Mouse (Mus musculus) cortical plate, adult 2 months (tissue): Measurements from ENCODE around the gene Cbx7. TPM values are rescaled to one million over a fixed set of nuclear protein-coding genes. Genes with fewer than 3 reads are reported as not detected.

Source experiments
- H3K27ac ChIP-seq: fragments of 200-500 bp; 2 replicates; pipeline ENCODE4 v1.5.1; 2012; ENCODE audit warnings: low read length, control low read depth, inconsistent platforms; ENCODE audit not compliant: insufficient read depth
- H3K4me1 ChIP-seq: fragments of 200-500 bp; 2 replicates; pipeline ENCODE4 v1.6.1; 2011; ENCODE audit warnings: low read length; ENCODE audit not compliant: control insufficient read depth, insufficient read depth
- H3K4me3 ChIP-seq: fragments of 200-500 bp; 2 replicates; pipeline ENCODE4 v1.5.1; 2011; ENCODE audit warnings: mild to moderate bottlenecking, low read length, control low read depth; ENCODE audit not compliant: insufficient read depth
- CTCF ChIP-seq: fragments of 200-500 bp; IDR thresholded peaks from 2 replicates; pipeline ENCODE4 v1.5.1; 2011; ENCODE audit warnings: mild to moderate bottlenecking, control low read depth, low read length; ENCODE audit not compliant: insufficient read depth; ENCODE audit errors: extremely low read depth
- POLR2A ChIP-seq: fragments of 200-500 bp; IDR thresholded peaks from 2 replicates; pipeline ENCODE4 v1.6.1; 2011; ENCODE audit warnings: mild to moderate bottlenecking, low read length, control low read depth; ENCODE audit not compliant: insufficient read depth; ENCODE audit errors: extremely low read depth
- polyA plus RNA-seq: library from polyadenylated mRNA; depleted of rRNA; stranded (reverse); fragments of >200 nt; gene quantifications from 2 replicates; pipeline ENCODE4 v1.2.3, GENCODE M21; 2012; rRNA removed

Cbx7 gene
- polyA plus RNA-seq, 1 experiment: 58.4 TPM

DNA sequence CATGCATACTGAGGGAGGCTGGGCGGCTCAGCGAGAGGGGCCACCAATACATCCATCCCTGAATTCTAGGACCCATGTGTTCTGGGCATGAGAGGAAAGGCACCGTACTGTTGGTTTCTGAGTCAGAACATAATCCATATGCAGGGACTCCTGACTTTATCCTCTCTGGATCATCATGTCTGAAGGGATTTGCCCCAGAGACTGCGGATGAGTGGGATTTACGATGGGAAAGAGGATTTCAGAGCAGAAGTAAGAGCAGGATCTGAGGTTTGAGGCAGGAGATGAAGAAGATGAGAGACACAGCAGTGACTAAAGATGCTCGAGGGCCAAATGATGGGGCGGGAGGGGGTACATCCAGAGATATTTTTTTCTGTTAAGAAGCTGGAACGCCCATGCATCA lies 97.4 kb downstream of the Cbx7 start:
- H3K4me1 ChIP-seq: no peaks in the 10 kb centered on the region
- H3K27ac ChIP-seq: no peak overlapping the region
- no peak for TF ChIP-seq CTCF
- TF ChIP-seq POLR2A: no peak
- H3K4me3 ChIP-seq: no peak overlapping the region

DNA sequence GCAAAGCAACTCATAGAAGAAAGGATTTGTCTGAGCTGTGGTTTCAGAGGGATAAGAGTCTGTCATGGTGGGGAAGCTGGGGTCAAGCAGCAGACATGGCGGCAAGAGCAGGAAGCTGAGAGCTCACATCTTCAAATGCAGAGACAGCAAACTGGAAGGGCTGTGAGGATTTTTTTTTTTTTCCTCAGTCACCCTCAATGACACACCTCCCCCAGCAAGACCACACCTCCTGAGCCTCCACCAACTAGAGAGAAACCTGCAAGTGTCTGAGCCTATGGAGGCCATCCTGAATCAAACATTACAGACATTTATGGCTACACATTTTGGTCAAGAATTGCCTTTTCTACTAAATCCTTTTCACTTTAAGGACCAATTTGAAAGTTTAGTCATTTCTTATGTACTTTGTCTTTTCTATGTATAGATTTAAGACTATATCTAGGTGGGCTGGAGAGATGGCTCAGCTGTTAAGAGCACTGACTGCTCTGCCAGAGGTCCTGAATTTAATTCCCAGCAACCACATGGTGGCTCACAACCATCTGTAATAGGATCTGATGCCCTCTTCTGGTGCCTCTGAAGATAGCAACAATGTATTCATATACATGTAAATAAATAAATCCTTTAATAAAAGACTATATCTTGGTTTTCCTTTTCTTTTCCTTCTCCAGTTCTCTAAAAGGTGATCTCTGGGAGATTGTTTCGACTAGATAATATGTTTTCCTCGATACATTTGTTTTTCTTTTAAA lies 103.5 kb downstream of the Cbx7 start:
- Histone ChIP-seq H3K4me3 (no peak overlapping the region), H3K27ac (no peak overlapping the region), H3K4me1 (no peaks in the 10 kb centered on the region)
- TF ChIP-seq CTCF: no peak
- no peak for TF ChIP-seq POLR2A

Other genes with a start within 250 kb of the Cbx7 start
- gene Sun2, start 228.6 kb downstream of the Cbx7 start, polyA plus RNA-seq: 29.7 and 32.0 TPM in 2 replicates
- 71.5 and 72.4 TPM in 2 replicates for gene Dnal4, start 193.3 kb downstream of the Cbx7 start, polyA plus RNA-seq
- gene Nptxr, start 166.4 kb downstream of the Cbx7 start, polyA plus RNA-seq: 293 and 298 TPM in 2 replicates
- 2.4 and 3.0 TPM in 2 replicates for gene Npcd, start 136.9 kb downstream of the Cbx7 start, polyA plus RNA-seq
- gene Cbx6, start 136.4 kb downstream of the Cbx7 start, polyA plus RNA-seq: 295 and 320 TPM in 2 replicates
- 6.7 and 7.5 TPM in 2 replicates for gene Apobec3, start 79.5 kb downstream of the Cbx7 start, polyA plus RNA-seq
- 32.2 and 34.5 TPM in 2 replicates for gene Pdgfb, start 43.9 kb upstream of the Cbx7 start, polyA plus RNA-seq
- 354 and 372 TPM in 2 replicates for gene Syngr1, start 120.2 kb upstream of the Cbx7 start, polyA plus RNA-seq
- 680 and 714 TPM in 2 replicates for gene Rpl3, start 120.7 kb upstream of the Cbx7 start, polyA plus RNA-seq
- 33.6 and 33.8 TPM in 2 replicates for gene Tab1, start 162.0 kb upstream of the Cbx7 start, polyA plus RNA-seq
- 79.8 and 86.4 TPM in 2 replicates for gene Mgat3, start 202.6 kb upstream of the Cbx7 start, polyA plus RNA-seq